Mouse (Mus musculus) adipocyte (in vitro differentiated cells): ENCODE data around the gene Gm4792.

Experiments
- DNase-seq: peaks from one replicate; pipeline ENCODE4 v3.0.0-alpha.2; 2016; ENCODE audit warnings: low spot score

Gm4792 gene

DNA sequence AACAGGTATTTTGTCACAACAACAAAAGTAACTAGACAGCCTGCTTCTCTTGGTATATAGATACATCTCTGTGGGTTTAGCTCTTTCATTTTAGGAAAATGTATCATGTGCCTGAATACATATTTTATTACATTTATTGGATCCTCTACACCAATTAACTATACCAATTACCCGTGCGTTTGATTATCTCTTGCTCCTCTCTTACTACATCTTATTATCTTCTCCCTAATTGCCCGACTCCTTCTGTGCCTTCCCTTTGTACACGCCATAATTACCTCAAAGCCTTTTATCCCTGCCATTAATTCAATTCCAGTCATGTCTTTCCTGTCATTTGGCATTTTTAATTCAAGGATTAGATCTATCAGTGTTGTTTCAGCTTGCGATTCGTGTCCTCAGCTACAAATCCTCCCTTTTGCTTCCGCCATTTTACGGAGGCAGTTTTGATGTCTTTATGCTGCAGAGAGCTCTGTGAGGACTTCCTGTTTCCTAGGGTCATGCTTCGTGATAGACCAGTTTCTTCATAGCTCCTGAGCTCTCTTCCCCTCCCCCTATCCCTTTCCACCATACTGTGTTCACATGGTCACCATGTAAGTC, 5.7 kb upstream of the Gm4792 start:
- no peak for DNase-seq

DNA sequence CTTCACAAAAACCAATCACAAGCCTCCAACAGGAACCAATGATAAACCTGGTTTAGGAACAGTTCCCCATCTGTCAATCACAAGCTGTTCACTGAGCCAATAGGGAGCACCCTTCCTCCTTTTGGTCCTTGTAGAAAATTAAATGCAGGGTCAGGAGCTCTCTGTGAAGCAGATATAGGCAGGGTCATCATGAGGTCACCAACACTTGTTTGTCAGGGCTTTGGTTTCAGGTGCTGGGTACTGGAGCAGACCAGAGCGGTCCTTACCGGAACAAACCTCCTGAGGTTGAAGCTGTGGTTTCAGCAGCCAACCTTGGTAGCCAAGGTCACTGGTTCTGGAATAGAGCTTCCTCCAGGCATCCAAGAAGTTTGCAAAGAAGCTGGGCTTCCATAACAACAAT, 798 bp upstream of the Gm4792 start:
- no peak for DNase-seq

DNA sequence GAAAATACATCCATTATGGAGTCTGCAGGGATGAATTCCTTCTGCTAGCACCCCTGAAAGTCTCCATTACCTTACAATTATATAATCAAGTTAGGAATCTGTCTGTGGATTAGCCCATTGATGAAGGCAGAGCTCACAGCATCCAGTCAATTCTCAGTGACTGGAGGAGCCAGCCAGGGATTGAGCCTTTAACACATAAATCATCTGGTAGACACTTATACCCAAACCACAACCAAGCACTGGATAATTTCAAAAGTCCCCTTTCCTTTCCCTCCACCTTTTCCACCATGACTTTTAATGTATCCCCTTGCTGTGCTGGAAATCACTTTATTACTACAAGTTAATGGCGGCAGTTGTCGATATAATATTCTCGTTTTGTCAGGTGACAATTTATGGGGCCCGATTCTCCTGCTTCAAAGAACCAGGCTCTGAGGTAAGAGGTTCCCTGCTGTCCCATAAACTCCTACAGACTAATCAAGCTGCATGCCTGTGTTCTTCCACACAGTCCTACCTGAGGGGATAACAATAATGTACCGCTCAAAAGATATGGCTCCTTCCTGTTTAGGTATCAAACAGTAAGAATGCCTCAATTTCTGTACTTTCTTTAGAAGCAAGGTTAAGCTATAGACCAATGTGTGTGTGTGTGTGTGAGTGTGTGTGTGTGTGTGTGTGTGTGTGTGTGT, 2.4 kb downstream of the Gm4792 start:
- no peak for DNase-seq

DNA sequence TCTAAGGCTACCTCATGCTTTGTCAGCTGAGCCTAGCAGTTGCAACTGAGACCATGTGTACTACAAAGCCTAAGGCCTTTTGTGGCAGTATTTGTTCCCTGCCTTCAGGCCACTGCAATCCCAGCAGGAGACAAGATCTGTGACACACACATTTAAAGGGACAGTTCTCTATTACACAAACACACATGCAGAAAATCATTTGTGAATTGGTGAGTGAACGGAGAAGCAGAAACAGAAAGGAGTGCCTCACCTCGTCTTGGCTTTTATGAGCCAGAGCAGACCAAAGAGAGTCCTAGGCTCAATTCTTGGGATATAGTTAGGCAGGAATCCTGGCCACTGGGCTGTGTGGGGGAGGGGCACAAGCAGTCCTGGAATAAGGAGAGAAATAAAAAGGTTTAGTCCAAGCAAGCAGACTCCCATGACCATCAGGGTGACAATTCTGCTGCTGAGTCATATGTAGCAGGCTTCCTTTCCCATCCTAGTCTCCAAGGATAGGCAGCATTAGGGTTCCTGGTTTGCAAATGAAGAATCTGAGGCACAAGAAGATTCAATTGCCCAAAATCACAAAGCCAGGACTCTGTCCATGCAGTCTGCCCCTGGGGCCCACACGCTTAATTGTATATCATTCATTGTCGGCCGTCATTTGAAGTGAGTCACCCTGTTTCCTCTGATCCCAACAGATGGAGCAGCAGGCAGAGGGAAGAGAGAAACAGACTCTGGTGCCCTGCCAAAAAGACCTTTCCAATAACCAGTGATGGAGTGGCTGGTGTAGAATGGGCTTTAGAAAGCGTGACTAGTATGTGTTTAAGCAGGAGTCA, 3.4 kb downstream of the Gm4792 start:
- DNase-seq = no peak

DNA sequence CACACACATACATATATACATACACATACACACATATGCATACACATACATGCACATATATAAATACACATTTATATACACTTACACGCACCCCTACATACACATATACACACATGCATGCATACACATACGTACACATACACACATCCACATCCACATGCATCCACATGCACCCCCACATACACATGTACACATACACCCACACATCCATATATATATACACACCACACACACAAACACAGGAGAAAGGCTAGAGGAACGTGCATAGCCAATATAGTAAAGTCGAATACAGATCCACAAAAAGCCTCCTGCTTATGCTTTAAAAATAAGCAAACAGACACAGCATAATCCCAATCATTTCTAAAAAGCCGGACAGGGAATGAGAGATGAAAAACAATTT, 4.1 kb downstream of the Gm4792 start:
- no peak for DNase-seq

DNA sequence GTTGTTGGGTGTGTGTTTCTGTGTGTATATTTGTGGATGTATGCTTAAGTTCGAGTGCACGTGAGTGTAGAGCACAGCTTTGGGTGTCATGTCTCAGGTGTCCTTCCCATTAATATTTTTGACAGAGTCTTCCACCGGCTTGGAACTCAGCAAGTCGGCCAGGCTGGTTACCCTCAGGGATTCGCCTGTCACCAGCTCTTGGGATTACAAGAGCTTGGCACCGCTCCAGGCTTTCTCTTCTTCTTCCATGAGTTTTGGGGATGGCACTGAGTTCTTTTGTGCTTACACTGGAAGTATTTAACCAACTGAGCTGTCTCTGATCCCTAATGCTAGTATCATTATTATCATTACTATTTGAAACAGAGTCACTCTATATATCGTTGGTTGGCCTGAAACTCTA, 15.7 kb downstream of the Gm4792 start:
- DNase-seq = no peak

DNA sequence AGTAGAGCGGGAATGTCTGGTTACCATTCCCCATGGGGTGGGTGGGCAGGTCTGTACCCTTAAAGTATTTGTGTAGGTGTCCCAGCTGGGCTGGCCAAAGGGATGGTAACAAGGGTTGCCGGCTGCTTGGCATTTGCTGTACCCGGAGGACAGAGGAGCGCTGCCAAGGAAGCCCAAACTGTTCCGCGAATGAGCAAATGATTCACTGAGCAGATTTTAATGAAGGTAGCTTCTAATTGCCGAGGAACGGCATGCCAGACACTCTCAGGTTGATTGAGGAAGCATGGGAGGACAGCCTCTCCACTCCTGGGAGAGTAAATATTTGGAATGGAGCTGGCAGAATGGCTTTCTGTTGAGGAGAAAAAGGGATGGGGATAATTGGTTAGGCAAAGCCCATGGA, 16.3 kb downstream of the Gm4792 start:
- DNase-seq = no peak

DNA sequence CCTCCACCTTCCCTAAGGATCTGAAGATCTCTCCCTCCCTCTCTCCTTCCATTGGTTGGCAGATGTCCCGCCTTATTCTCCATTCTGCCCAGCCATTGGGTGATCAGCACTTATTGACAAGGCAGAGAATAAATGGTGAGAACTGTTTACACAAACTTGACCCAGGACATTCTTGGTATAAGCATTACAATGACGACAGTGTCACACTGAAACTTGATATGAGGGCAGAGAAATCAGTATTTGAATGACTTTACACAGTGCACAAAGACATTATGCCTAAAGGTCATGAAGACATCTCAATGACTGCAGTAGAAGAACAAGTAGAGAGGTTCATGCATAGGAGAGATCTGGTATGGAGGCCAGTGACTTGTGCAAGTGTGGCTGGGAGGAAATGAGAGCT, 22.0 kb downstream of the Gm4792 start:
- no peak for DNase-seq

DNA sequence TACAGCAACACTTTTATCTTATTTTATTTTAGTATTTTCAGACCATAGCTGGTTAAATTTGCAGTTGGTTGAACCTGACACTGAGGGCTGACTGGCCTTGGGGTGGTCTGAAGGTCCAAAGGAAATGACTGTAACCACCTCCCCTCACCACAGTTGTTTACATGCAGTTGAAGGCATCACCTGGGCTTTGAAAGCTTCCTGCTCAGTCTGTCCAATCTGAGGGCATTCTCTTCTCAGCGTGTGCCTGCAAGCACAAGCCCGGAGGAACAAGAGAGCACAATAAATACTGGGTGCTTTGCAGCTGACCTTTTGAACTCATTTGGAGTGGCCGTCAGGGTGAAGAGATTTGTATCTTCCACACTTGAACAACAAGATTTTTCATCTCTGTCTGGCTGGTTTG, 23.2 kb downstream of the Gm4792 start:
- no peak for DNase-seq

DNA sequence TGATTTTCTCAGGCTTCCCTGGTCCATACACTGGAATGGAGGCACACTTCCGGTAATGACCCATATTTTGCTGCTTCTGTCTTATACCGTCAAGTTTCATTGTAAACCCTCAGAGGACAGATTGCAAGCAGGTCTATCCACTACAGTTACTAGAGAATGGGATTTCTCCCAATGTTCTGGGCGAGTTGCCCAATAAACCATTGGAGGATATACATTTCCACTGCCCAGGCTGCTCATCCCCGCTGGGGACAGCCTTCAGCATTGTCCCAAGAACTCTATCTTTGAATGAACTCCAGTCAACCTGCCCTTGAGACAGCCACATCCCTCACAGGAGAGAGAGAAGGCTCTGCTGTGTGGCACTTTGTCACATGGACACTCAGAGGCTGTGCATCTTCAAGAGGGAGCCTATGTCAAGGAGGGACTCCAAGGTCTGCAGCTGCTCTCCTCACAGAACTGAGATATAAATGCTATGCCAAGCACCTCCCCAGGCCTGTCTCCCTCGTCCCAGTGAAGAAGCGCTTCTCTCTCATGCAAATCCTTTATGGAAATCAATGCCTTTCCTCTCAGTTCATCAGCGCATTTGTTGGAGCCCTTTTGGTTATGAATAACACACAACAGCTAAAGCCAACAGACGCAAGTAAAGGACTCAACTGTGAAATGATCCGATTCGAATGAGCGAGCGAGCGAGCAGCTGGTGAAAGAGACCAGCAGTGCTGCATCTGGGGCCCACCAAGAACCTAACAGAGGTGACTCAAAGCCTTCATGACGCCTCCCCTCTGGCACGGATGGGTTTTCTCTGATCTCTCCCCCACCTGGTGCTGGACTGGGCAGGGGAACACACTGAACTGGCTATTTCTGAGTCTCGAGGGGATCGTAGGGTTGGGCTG, 32.6 kb downstream of the Gm4792 start:
- no peak for DNase-seq

DNA sequence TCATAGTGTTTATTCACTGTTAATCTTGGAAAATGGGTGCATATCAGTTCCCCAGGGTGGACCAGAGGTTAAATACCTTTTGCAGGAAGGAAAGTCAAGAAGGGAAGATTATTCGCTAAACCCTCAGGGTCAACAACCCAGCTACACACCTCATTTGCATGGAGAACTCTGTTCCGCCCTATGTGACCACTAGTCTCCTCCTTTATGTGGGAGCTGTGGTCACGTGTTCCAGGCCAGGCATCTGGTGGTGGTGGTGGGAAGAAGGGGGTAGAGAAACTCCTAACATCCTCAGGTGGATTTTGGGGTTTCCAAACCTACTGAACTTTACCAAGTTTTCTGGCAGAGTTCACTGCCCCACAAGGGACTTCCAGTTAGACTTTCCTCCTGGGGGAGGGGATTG, 35.3 kb downstream of the Gm4792 start:
- no peak for DNase-seq

DNA sequence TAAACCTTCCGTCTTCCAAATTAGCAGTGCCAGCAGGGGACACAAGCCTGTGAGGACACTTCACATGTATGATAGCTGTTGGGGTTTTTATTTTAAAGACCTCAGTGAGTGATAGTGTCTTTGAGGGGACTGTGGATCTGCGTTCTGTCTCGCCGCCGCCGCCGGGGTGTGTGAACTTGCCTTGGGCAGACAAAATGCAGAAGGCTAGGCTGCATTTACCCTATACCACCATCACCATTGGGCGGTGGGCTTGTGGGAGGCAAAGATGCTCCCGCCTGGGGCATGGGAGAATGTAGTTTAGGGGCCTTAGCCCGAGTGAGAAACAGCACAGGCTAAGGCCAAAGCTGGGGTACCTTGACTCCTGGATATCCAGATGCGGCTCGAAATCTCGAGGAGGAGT, 35.9 kb downstream of the Gm4792 start:
- DNase-seq = no peak

DNA sequence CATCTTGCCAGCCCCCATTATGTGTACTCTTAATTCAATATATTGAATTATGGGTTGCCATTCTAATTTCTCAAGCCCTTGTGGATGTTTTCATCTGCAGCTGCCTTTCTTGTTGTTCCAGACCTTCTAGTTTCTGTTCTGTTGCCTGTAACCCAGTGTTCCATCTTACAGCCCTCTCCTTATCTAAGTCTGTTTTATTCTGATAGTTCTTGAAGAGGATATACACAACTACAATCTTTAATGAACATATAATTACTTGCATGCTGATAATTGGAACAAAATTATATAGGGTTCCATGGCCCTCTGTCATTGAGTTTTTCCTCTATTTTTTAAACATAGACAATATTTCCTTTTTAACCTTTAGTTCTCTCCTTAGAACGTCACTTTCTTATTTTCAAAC, 38.0 kb downstream of the Gm4792 start:
- DNase-seq = no peak

DNA sequence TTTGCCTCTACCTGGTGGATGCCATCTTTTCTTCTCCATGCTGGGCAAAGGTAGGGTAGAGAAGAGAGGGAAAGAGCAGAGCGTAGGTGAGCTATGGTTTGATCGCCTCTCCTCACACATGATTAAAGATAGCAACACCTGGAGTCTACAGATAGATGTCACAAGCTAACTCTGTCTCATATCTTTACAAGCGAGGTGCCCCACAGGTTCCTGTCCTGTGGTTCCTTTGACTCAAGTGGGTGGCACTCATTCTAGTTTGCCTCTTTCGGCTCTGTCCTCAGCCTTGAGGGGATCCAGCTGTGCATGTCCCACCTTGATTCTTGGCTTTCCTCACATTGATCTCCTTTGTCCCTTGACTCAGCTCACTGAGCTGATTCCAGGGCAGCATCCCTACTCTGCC, 42.0 kb downstream of the Gm4792 start:
- DNase-seq = no peak

DNA sequence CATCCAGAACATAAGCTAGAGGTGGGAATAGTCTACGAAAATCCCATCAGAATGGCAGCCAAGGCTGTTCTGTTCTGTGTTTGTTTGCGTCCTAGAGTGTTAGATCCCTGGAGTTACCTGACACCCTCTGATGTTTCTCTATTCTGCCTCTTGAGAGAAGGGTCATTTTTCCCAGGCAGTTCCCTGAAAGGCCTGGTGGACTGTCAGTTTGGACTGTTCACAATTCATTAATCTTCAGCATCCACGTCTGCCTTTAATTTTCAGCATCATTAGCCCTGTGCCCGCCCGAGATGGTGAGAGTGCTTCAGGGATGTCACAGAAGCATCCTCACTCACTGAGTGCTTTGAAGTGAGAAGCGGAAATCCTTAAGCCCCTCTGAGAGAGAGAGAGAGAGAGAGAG, 42.8 kb downstream of the Gm4792 start:
- no peak for DNase-seq

DNA sequence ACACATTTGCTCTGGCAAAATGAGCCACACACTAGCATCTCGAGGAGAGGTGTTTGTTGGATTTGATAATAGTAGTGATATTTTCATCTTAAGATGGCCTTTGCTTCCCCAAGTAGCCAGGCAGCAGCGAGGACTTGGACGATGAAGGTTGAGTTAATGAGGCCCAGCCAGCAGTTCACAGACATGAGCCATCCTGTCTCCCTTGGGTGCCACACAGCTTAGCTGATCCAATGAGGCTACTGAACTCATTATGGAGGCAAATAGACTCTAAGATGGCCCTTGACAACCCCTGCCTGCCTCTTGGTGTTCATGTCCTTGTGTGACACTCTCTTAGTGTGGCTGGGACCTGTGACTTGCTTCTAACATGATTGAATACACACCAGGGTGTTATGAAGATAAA, 43.7 kb downstream of the Gm4792 start:
- no peak for DNase-seq

DNA sequence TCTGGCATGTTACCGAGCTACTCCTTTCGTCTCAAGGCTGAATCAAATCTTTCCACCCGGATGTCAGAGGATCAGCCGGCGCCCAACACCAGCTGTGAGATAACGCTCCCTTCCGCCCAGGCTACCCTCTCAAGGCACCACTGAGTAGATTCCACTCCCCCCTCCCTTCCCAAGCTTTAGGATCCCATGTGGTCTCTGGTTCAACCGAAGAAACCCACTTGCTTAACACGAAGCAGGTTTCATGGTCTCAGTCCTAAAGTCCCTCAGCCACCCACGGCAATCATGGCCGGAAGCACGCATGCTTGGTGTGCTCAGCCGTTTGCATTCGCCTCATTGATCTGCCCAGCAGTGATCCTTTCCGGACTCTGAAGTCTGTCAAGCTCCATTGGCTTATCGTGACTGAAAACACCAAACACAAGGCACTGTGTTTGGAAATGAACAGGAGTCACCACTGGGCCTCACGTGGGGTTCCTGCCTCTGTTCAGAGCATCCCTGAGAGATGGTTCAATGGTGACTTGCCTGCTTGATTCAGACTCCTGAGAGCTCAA, 45.2 kb downstream of the Gm4792 start:
- no peak for DNase-seq

DNA sequence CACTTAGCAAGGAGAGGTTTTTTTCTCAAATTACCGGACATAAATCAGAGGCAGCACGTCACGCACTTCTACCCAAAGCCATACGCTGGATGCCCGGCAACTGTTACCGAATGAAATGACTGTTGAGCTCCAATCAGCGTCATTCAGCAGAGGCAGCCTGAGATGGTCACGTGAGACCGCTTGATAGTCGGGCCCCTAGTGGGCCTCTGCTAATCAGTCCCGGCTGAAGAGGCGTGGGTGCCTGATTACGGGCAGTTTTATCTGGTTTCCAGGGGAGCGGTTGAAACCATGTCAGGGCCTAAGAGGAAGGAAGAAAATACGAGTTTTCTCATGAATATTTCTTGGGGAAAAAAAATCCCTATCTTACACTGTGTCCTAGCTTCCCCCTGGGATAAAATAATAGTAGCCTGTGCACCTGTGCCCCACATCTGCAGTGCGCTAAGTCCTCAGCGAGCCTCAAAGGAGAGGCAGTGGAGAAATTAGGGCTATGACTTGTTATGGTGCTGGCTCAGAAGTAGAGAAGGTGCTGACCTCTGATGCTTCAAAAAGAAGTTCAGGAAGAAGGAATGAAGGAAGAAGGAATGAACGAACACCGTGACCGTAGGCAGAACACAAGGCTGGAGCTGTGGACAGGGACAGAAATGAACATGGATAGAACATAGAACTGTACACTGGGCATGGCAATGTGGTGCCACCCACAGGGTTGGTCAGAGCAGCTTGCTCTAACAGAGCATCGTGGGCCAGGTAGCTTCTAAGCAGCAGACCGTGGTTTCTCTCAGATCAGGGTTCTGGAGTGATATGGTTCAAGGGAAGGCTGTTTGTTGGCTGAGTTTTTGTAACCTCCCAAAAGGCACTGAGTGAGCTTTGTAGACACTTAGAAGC, 48.7 kb downstream of the Gm4792 start:
- no peak for DNase-seq

DNA sequence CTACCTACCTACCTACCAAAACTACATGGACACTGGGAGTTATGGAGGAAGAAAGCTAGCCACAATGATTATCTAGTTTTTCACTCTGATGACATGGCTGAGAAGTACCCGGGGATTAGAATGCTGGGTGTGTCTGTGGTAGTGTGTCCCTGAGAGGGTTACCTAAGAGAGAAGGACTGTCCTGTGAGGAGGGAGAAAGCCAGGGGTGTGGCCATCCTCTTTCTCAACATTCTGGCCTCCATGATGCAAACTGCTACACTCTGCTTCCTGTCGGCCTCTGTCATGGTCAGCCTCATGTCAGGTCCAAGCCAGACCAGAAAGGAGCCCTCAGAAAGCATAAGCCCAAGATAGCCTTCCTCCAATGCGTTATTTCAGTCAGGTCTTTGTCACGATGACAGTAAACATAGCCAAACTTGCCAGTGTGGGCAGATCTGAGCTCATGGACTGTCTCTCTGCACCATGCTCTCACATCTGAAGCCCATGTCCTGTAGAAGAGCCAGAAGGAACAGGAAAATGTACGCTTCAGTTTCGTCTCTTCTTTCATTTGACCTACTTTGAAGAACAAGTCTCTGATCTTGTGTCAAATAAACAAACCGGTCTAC, 50.7 kb downstream of the Gm4792 start:
- DNase-seq = no peak
